Mouse (Mus musculus): ENCODE data around the gene Lrmda.

Lrmda gene

DNA sequence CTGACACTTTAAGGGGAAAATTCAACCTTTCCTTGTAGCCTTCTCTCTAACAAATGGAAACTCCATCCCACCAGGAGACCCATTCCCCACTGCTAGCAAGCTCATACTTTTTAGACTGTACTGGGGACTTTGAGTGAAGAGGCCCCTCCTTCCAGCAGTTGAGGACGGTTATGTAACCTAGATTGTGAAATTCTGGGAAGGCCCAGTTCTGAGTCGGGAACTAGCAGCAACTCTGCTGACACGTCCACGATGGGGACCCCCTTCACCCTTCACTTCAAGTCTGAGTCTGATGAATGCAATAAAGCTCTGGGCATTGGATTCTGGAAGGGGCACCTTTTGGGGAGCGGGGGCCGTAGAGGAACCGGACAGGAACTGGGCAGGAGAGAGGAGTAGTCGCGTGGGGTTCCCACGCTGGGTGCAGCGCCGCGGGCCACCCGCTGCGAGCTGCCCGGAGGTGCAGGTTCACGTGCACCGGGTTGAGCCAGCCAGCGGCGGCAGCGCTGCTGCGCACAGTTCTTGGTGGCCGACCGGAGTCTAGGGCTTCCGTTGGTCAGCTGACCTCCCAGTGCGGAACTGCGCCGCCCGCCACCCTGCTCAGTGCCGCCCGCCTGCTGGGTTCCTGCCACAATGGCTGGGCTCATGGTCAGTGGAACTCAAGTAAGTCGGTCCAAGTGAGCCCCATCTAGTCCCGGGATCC lies at the start of gene Lrmda:
Gene Lrmda (plus strand): TSS at position 461 of the 697 bp plus-strand sequence.
- CTCF ChIA-PET = interaction anchor here in 2 of 4 experiments (0.6 to 0.8 kb wide), 2 partner anchors 8 to 128 kb away, joined by 4 to 6 read pairs; no protein-coding TSS in a partner anchor
- POLR2A ChIA-PET = interaction anchor here in 1 of 4 experiments (0.5 kb wide), 1 partner anchor 72 kb away, joined by 4 read pairs; no protein-coding TSS in a partner anchor

DNA sequence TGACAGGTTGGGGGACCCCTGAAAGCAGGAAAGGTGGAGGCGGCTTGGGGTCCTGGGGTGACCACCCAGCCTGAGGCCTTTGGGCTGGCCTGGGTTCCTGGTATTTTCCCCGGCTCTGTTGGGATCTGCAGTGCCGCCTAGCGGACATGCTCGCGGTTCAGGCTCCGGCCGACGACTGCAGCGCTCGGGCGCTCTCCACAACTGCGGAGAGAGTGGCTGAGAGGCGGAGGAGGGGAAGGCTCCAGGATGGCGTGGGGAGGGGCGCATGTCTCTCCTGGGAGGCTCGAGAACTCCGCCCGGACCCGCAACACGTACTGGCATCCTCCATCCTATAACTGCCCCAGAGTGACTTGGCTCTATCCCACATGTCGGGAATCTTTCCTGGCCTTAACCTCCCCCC lies 38.0 kb upstream of the Lrmda start:
- CTCF ChIA-PET = interaction anchor here (0.6 to 2.8 kb wide), 6 partner anchors 10 to 1531 kb away, joined by 3 to 8 read pairs (median 4); no protein-coding TSS in a partner anchor

DNA sequence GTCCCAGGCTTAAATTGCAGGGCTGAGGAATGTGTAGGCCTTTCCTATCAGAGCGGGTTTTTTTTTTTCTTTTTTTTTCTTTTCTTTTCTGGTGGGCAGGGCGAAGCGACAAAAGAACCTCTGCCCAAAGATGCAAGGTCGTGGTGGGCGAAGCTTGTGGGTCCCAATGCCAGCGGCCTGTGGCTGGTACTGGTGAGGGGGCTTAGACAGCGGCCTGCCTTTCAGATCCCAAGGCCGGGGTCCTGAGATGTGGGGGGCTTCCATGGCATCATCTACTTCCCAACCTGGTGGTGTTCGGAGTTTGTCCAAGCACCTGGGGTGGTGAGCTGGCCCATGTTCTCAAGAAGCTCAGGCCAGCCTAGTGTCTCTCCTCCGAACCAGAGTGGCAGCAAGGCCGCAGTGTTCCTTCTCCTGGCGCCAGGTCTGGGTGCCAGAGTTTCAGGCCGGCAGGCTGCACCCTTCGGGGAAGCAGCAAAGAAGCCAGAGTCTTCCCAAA lies 37.4 kb upstream of the Lrmda start:
- CTCF ChIA-PET = interaction anchor here in 3 of 4 experiments (0.6 to 1.3 kb wide), 5 partner anchors 11 to 187 kb away, joined by 3 to 4 read pairs (median 4); no protein-coding TSS in a partner anchor
- POLR2A ChIA-PET = interaction anchor here in 3 of 4 experiments (0.6 to 1.5 kb wide), 7 partner anchors 12 to 711 kb away, joined by 3 to 4 read pairs (median 3); no protein-coding TSS in a partner anchor

More for the DNA sequence above, 38.0 kb upstream of the Lrmda start:
- POLR2A ChIA-PET = interaction anchor here in 2 of 4 experiments (0.6 to 1.5 kb wide), 4 partner anchors 13 to 710 kb away, joined by 3 to 4 read pairs (median 4); no protein-coding TSS in a partner anchor

DNA sequence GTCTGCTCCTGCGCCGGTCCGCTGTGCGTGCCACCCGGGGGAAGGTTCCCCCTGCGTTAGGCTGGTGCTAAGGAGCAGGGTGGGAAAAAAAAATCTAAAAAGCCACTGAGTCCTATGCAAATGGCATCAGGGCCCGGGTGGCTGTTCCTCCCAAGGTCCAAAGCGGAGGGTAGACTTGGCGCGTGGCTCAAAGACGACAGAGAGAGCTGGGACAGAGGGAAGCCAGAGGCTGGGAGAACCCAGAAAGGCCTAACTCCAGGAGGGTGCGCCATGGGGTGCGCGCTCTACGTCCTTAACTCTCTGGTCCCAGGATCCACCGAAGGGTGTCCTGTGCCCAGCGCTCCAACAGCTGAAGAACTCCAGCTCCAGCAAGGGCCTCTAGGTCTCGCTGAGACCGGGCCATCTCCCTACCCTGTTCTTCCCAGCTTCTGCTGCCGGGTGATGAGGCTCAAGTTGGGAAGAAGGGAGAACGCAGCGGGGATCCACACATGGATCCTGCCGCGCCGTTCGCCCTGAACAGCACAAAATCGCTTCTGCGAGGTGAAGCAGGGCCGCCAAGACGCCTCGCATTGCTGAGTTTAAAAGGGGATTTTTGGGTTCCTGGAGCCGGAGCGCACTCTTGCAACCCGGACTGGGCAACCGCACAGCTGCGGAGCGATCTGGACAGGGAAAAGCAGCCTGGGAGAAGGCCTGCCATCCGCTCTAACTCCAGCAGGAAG lies 36.8 kb upstream of the Lrmda start:
- CTCF ChIA-PET = interaction anchor here in 2 of 4 experiments (0.6 to 1.3 kb wide), 4 partner anchors 12 to 95 kb away, joined by 3 to 4 read pairs (median 4); no protein-coding TSS in a partner anchor
- POLR2A ChIA-PET = interaction anchor here in 2 of 4 experiments (0.7 to 1.5 kb wide), 6 partner anchors 11 to 491 kb away, joined by 3 to 4 read pairs (median 3); no protein-coding TSS in a partner anchor

DNA sequence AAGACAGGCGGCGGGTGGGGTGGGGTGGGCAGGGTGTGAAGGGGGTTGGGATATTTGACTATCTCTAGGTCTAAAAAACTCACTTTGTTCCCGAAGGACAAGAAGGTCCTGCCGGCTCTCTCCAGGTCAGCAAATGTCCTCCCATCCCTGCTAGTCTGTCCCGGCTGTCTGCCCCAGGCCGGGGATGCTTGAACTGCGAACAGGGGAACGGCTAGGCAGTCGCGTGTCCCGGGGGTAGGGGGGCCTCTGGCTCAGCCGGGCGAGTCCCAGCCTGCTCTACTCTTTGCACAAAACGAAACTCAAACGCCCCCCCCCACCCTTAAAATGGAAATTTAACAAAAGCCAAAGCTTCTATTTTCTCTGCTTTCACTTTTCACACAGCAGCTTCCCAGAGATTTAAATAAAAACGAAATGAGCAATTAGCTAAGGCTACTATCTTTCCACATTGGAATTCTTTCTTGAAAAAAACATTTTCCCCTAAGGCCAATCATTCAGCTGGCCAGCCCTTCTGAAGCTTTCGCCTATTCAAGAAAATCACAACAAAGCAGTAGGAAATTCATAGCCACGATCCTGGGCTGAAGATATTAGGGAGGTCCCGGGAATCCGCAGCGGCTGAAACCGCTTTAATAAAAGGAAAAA lies 36.1 kb upstream of the Lrmda start:
- ChIA-PET POLR2A (interaction anchor here (0.6 to 1.6 kb wide), 10 partner anchors 10 to 1334 kb away, joined by 3 to 6 read pairs (median 4); no protein-coding TSS in a partner anchor), CTCF (interaction anchor here in 2 of 4 experiments (1.1 to 1.3 kb wide), 3 partner anchors 12 to 15 kb away, joined by 3 to 4 read pairs (median 4); no protein-coding TSS in a partner anchor)

DNA sequence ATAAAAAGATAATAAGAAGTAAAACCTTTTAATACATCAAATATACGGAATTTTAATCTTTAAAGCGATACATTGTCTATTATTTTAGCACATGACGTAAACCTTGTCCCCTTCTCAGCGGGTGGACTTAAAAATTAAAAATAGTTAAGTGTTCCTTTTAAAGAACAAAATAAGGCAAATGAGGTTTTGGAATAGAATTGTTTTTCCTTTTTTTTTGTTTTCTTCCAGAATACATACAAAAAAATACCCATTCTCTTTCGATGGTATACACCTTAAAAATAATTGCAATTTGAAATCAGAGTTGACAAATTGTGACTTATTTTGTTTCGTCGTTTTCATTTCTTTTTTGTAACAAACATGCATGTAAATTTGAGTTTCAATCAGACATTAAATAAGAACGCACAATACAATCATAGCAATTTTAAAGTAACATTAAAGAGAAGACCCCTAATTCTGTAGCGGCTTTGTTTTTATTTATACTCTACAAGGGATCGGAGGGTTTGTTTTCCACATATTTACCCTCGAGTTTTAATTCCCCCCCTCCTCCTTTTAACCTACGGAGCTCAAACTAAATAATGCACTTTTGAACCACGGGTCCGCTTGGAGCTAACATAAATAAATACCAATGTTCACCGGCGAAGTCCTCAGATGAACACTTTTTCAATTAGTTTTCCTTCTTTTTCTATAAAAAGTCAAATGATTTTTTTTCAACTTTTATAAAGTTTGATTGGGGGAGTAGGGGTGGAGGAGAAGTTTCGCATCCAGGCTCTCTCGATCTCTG lies 35.4 kb upstream of the Lrmda start:
- CTCF ChIA-PET = interaction anchor here in 1 of 4 experiments (1.5 kb wide), 1 partner anchor 1417 kb away, joined by 6 read pairs; no protein-coding TSS in a partner anchor
- POLR2A ChIA-PET = interaction anchor here (0.6 to 1.6 kb wide), 7 partner anchors 11 to 1334 kb away, joined by 3 to 6 read pairs (median 4); no protein-coding TSS in a partner anchor

DNA sequence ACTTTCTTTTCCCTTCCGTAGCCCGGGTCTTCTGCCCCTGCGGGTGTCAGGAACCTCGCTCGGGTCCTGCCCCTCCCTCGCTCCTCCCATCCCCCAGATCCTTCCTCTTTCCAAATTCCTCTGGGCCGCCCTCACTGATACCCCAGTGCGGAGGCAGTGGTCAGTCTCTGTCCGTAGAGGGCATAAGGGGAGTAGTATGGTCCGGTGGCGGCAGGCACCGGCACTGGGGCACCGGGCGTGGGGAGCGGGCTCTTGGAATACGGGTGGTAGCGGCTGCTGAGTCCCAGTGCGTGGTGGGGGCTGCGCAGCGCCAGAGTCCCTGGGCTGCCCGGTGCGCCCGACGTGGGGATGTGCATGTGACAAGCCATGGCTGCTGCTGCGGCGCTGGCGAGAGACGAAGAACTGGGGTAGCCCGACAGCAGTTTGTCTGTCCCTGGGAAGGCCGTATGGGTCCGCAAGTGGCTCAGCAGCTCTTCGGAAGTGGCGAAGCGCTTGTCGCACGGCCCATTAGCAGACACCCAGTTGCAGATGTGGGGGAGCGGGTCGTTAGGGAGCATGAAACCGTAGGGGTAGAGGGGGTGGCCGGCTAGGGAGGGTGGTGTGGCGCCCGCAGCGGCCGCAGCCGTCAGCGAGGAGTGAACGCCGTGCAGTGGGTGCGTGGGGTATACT lies 34.6 kb upstream of the Lrmda start:
- CTCF ChIA-PET = interaction anchor here in 1 of 4 experiments (1.1 to 1.5 kb wide), 2 partner anchors 10 to 1416 kb away, joined by 4 to 6 read pairs; no protein-coding TSS in a partner anchor

DNA sequence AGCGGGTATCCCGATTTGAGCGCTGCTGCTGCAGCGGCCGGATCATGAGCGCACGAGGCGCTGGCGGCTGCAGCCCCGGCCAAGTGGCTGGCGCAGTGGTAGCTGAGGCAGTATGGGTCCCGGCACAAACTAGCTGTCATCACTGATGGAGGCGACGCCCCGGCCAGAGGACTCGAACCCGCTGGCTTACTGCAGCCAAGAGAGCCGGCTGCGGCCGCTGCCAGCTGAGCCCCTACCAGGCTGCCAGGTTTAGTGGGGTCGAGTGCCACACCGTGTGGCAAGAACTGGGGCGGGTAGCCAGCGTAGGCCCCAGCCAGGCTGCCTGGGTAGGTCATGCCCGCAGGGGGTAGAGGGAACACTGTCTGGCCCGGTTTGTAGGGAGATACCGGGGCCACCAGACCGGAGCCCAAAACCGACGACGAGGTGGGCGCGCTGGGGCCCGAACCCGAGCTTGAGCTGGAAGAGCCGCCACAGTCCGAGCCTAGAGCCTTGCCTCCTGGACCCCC lies 34.0 kb upstream of the Lrmda start:
- ChIA-PET POLR2A (interaction anchor here in 1 of 4 experiments (0.7 to 1.5 kb wide), 4 partner anchors 9 to 139 kb away, joined by 3 to 4 read pairs (median 3); no protein-coding TSS in a partner anchor), CTCF (interaction anchor here in 3 of 4 experiments (1.1 to 1.5 kb wide), 4 partner anchors 10 to 1416 kb away, joined by 3 to 6 read pairs (median 4); no protein-coding TSS in a partner anchor)

More for the DNA sequence above, 34.6 kb upstream of the Lrmda start:
- POLR2A ChIA-PET = interaction anchor here in 2 of 4 experiments (0.7 to 1.6 kb wide), 3 partner anchors 10 to 139 kb away, joined by 3 to 5 read pairs (median 3); no protein-coding TSS in a partner anchor

DNA sequence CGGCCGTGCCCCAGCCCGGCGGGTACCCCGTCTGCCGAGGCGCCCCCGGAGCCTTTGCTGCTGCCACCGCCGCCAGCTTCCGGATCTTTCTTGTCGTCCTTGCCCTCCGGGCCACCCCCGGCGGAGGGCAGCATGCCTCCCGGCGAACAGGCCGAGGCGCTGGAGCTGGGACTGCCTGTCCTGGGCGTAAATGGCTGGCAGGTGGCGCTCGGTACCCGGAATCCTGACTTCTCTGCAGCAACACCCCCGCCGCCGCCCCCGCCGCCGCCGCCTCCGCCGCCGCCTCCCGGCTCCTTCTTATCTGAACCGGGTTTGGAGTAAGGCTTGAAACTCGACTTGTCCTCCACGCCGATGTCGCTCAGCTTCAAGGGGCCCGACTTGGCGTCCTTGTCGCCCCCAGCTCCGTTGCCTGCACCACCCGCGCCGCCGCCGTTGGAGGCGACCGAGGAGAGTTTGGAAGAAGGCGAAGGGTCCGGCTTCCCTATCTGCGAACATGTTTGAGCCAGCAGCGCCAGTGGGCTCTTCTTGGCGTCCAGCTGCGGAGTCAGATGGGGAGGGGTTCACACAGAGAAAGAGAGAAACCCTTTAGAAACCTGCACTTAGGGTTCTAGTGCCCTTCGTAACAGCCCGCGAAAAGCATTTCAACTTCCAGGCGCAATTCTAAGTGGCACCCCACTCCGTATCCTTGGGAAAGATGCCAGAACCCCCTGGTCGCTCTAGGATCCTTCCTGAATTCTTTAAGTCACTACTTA lies 33.4 kb upstream of the Lrmda start:
- ChIA-PET CTCF (interaction anchor here in 3 of 4 experiments (0.9 to 1.5 kb wide), 5 partner anchors 9 to 1415 kb away, joined by 3 to 6 read pairs (median 3); no protein-coding TSS in a partner anchor), POLR2A (interaction anchor here in 2 of 4 experiments (0.8 to 1.5 kb wide), 4 partner anchors 9 to 140 kb away, joined by 3 to 4 read pairs (median 3); no protein-coding TSS in a partner anchor)

DNA sequence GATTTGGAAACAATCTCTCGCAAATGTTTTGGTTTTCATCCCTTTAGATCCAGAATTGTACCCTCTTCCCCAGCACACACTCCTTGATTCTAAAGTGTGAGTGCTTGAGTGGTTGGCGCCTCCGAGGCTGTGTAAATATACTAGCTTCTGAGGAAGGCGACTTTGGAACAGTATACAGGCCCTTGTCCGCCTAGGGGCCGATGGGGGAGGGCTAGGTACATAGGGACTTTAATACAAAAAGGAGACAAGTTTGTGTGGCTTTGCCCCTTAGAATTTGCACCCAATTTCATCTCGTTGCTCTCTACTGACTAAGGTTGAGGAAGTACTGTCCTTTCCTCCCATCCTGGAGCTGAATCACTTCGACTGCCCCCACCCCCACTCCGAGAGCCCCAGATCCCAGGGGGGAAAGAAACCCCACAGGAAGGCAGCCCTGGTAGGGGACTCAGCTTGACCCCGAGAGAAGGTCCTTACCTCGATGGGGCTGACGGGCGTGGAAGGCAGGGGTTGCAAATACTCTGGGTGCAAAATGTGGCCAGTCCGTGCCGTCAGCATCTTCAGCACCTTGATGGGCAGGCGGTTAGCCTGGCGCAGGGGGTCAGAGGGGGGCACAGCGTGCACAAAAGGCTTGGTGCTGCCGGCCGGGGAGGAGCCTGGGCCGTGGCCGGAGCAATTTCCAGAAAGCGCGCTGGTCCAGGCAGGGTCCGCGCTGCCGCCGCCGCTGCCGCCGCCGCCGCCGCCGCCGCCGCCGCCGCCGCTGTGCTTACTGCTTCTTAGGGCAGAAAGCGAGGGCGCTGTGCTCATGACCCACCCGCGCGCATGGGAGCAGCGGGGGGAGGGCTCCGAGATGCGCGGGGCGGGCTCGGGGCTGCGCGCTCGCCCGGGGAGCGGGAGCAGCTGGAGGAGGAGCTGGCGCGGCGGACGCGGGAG lies 32.5 kb upstream of the Lrmda start:
- ChIA-PET CTCF (interaction anchor here in 3 of 4 experiments (0.6 to 1.2 kb wide), 3 partner anchors 8 to 124 kb away, joined by 3 read pairs; no protein-coding TSS in a partner anchor), POLR2A (interaction anchor here in 2 of 4 experiments (0.7 to 1.5 kb wide), 6 partner anchors 8 to 224 kb away, joined by 3 to 4 read pairs (median 3); no protein-coding TSS in a partner anchor)

DNA sequence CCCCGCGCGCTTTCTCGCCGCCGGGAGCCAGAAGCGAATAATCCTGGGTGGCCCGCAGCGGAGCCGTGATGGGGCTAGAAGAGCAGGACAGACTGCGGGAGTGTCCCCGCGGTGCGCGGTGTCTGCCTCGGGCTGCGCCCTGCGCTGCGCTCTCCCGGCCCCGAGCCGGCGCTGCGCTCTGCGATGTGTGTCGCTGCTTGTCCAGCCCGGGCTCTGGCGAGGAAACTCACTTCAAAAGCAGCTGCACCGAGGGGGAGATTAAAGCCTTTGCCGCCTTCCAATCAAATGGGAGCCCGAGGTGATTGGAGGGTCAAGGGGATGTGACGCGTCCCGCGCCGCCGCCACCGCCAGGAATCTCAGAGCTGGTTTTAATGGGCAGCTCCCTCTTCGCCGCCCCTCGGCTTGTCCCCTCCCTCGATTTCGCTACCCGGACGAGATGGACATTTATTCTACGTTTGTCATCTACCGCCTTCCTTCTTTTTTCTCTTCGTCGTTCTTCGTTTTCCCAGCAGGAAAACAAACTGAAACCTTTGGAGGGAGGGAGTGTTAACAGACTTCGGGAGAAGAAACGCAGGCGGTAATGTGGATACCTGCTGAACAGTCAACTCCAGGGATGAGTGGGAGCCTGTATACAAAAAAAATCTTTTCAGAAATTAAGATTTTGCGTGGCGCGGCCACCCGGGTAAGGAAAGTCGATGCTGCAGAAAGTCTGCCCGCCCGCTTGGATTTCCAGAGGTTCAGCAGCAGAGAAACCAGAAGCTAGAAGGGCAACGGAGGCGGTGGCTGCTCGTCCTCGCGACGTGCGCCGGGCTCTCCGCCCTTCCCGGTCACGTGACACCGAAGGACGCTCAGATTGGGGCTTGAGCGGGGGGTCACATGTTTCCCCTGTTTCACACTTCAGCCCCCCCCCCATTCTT lies 31.6 kb upstream of the Lrmda start:
- CTCF ChIA-PET = interaction anchor here in 2 of 4 experiments (0.6 kb wide), 3 partner anchors 123 to 450 kb away, joined by 3 read pairs; no protein-coding TSS in a partner anchor
- POLR2A ChIA-PET = interaction anchor here (0.6 to 2.7 kb wide), 8 partner anchors 9 to 935 kb away, joined by 3 to 6 read pairs (median 3); partner anchors contain the start of genes Adk (in 1 of the 4) and Ap3m1 (in 1 of the 4)

DNA sequence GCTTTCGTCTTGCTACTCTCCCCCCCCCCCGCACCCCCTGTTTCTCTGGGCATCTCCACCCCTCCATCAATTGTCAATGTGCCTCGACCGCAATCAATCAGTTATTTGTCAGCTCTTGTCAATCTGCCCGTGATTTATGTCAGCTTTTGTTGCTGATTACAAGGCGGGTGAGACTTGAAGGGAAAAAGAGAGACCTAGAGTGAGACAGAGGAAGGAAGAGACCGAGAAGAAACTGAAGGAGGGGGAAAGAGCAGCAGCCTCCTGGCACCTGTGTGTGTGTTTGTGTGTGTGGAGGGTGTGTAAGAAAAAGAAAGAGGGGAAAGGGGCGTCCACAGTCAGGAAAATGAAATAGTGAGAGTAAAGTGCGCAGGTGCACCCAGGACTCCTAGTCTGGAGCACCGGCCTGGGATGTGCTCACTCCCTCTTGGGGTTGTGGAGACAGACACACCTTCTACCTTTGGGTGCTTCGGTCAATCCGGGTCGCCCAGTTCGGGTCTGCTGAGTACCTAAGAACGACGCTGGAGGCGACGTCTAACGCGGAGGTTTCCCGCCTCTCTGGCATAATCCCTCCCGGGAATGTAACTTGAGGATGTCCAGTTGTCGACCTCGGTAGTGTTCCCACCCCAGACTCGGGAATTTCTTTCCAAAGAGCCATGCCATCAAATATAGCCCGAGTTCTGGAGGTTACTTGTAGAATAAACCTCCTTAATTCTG lies 30.8 kb upstream of the Lrmda start:
- POLR2A ChIA-PET = interaction anchor here (0.6 to 2.7 kb wide), 4 partner anchors 20 to 845 kb away, joined by 3 to 6 read pairs (median 4); no protein-coding TSS in a partner anchor
- CTCF ChIA-PET = interaction anchor here in 1 of 4 experiments (0.5 kb wide), 1 partner anchor 305 kb away, joined by 6 read pairs; no protein-coding TSS in a partner anchor
